Mouse (Mus musculus) stomach, postnatal 0 days (tissue): ENCODE results near the gene 0610009B22Rik. TPM values are rescaled to one million over a fixed set of nuclear protein-coding genes. Genes with fewer than 3 reads are reported as not detected.

Source experiments
- ATAC-seq: fragments of 200-750 bp; cut with Nextera tagmentation; 2 replicates; pipeline ENCODE4 v1.8.0; 2017; ENCODE audit not compliant: low FRiP score, low TSS enrichment
- DNase-seq: peaks from one replicate; pipeline ENCODE4 v3.0.0-alpha.2; 2016; ENCODE audit warnings: low spot score
- H3K27ac ChIP-seq: fragments of 300-500 bp; sonication (generic); replicated peaks from 2 replicates; pipeline ENCODE4 v1.5.1; 2014; ENCODE audit warnings: mild to moderate bottlenecking, control low read depth
- H3K27me3 ChIP-seq: fragments of 300-500 bp; sonication (generic); 2 replicates; pipeline ENCODE4 v1.6.1; 2014; ENCODE audit warnings: low read length; ENCODE audit not compliant: control insufficient read depth, insufficient read depth
- H3K36me3 ChIP-seq: fragments of 300-500 bp; sonication (generic); 2 replicates; pipeline ENCODE4 v1.6.1; 2014; ENCODE audit warnings: low read length, mixed read lengths; ENCODE audit not compliant: control insufficient read depth, insufficient read depth
- H3K4me1 ChIP-seq: fragments of 300-500 bp; sonication (generic); replicated peaks from 2 replicates; pipeline ENCODE4 v1.6.1; 2014; ENCODE audit warnings: antibody characterized with exemption; ENCODE audit not compliant: control insufficient read depth, insufficient read depth
- H3K4me2 ChIP-seq: fragments of 300-500 bp; sonication (generic); replicated peaks from 2 replicates; pipeline ENCODE4 v1.6.1; 2014; ENCODE audit warnings: low read depth, mild to moderate bottlenecking, control low read depth, moderate library complexity
- H3K4me3 ChIP-seq: fragments of 300-500 bp; sonication (generic); 2 replicates; pipeline ENCODE4 v1.5.1; 2014; ENCODE audit warnings: low read depth, low read length, control low read depth
- H3K9ac ChIP-seq: fragments of 300-500 bp; sonication (generic); 2 replicates; pipeline ENCODE4 v1.6.1; 2014; ENCODE audit warnings: mild to moderate bottlenecking, low read length, control low read depth, mixed read lengths
- H3K9me3 ChIP-seq: fragments of 300-500 bp; sonication (generic); 2 replicates; pipeline ENCODE4 v1.6.1; 2016; ENCODE audit warnings: low read length; ENCODE audit not compliant: control insufficient read depth
- CTCF ChIP-seq: IDR thresholded peaks from 2 replicates; pipeline ENCODE4 v1.5.1; 2016; ENCODE audit warnings: antibody characterized with exemption, low read depth, mild to moderate bottlenecking, moderate library complexity
- EP300 ChIP-seq: optimal IDR thresholded peaks from 2 replicates; pipeline ENCODE3; 2016; ENCODE audit warnings: antibody characterized with exemption
- WGBS: fragments of 180-500 bp; shearing (Covaris S2); extraction: QIAGEN DNeasy Blood & Tissue Kit; methylation state at CpG from one replicate; pipeline ENCODE4 v1.1.7; 2014; 5-methylcytosine and 5-hydroxymethylcytosine counted together
- polyA plus RNA-seq: library from polyadenylated mRNA; unstranded; fragments of >200 nt; fragmentation: Nextera tagmentation; extraction: Ambion mirVana; gene quantifications from 2 replicates; pipeline ENCODE4 v1.2.1, GENCODE M21; 2015

0610009B22Rik gene
- polyA plus RNA-seq, 1 experiment from 2014 or later: 103 TPM

- peak overlapping the region; percentile 97 for H3K4me2 ChIP-seq
- H3K9ac ChIP-seq: peak overlapping the region; percentile 76
- no peaks in the 10 kb centered on the region for H3K27me3 ChIP-seq
- H3K4me3 ChIP-seq: peak overlapping the region; percentile 66
- peak; percentile 5; the same call in 1 of the 2 replicates for TF ChIP-seq CTCF
- TF ChIP-seq EP300: no peak
- H3K36me3 ChIP-seq: no peaks in the 10 kb centered on the region; the same call in 1 of the 2 replicates
- peak overlapping the region; percentile 86 for H3K27ac ChIP-seq
- H3K4me1 ChIP-seq: peaks cover 3% of the 10 kb centered on the region; the same call in 1 of the 2 replicates
- ATAC-seq (peak; percentile 25), DNase-seq (no peak)
- WGBS: 1% methylated on average over 24 of the region's 30 CpGs
- no peaks in the 10 kb centered on the region for H3K9me3 ChIP-seq
Measured at GRCm38 (mm10) chr11:51650261-51650660, 38.4 kb downstream of the 0610009B22Rik start.

DNA sequence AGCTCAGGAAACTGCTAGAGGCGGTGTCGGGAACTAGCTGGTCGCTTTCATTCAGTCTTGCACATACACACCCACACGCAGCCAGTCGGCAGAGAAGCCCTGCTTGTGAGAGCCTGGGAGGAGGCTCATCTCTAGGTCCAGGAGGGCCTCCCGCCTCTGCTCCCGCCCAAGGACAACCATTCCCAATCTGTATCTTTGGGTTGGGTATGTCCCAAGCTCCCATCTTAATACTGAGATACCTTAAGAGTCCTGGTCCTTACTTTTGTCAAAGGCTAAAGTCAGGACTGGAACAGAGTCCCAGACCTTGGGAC lies 38.8 kb downstream of the 0610009B22Rik start:
- Histone ChIP-seq H3K9me3 (no peaks in the 10 kb centered on the region), H3K27me3 (no peaks in the 10 kb centered on the region), H3K9ac (peak overlapping the region; percentile 76), H3K4me1 (peaks cover 3% of the 10 kb centered on the region; the same call in 1 of the 2 replicates), H3K27ac (peak overlapping the region; percentile 86), H3K4me3 (peak overlapping the region; percentile 66), H3K36me3 (no peaks in the 10 kb centered on the region; the same call in 1 of the 2 replicates), H3K4me2 (peak overlapping the region; percentile 97)
- 6% methylated on average over 7 of the region's 7 CpGs for WGBS
- no peak for TF ChIP-seq EP300
- no peak for TF ChIP-seq CTCF
- peak; percentile 47 for DNase-seq
- ATAC-seq: no peak

- DNase-seq: no peak
- H3K4me2 ChIP-seq: peak overlapping the region; percentile 97
- peak overlapping the region; percentile 86 for H3K27ac ChIP-seq
- H3K4me3 ChIP-seq: peak overlapping the region; percentile 66
- no peaks in the 10 kb centered on the region; the same call in 1 of the 2 replicates for H3K36me3 ChIP-seq
- H3K27me3 ChIP-seq: no peaks in the 10 kb centered on the region
- TF ChIP-seq CTCF: no peak
- no peak for TF ChIP-seq EP300
- WGBS: 43% methylated on average over 11 of the region's 11 CpGs
- H3K4me1 ChIP-seq: peaks cover 3% of the 10 kb centered on the region; the same call in 1 of the 2 replicates
- no peaks in the 10 kb centered on the region for H3K9me3 ChIP-seq
- H3K9ac ChIP-seq: peak overlapping the region; percentile 76
- no peak for ATAC-seq
Measured at GRCm38 (mm10) chr11:51649111-51649888, 39.4 kb downstream of the 0610009B22Rik start.

GRCm38 (mm10) chr11:51648566-51648965 lies 40.1 kb downstream of the 0610009B22Rik start:
- no peaks in the 10 kb centered on the region; the same call in 1 of the 2 replicates for H3K36me3 ChIP-seq
- no peaks in the 10 kb centered on the region for H3K9me3 ChIP-seq
- 0 out of 2 replicates have a peak overlapping the region, but pooled peaks have one; percentile 18 for H3K27ac ChIP-seq
- DNase-seq (no peak), ATAC-seq (no peak)
- H3K4me2 ChIP-seq: peak overlapping the region; percentile 97; the same call in 1 of the 2 replicates
- 0 out of 2 replicates have a peak overlapping the region, but pooled peaks have one; percentile 27 for H3K9ac ChIP-seq
- no peak overlapping the region for H3K4me3 ChIP-seq
- H3K27me3 ChIP-seq: no peaks in the 10 kb centered on the region
- no peak for TF ChIP-seq EP300
- no peak for TF ChIP-seq CTCF
- peaks cover 3% of the 10 kb centered on the region; the same call in 1 of the 2 replicates for H3K4me1 ChIP-seq
- WGBS: 24% methylated on average over 3 of the region's 3 CpGs

GRCm38 (mm10) chr11:51646751-51647667 lies 41.7 kb downstream of the 0610009B22Rik start:
- no peak overlapping the region for H3K4me3 ChIP-seq

More at GRCm38 (mm10) chr11:51646751-51647667, 41.7 kb downstream of the 0610009B22Rik start:
- no peak overlapping the region for H3K9ac ChIP-seq
- H3K4me2 ChIP-seq: peak overlapping the region; percentile 11; the same call in 1 of the 2 replicates
- peaks cover 3% of the 10 kb centered on the region; the same call in 1 of the 2 replicates for H3K4me1 ChIP-seq
- H3K27ac ChIP-seq: peak overlapping the region; percentile 63
- 65% methylated on average over 15 of the region's 15 CpGs for WGBS
- DNase-seq (peak; percentile 49), ATAC-seq (0 out of 2 replicates have a peak, but pooled peaks have one; percentile 18)
- TF ChIP-seq CTCF: no peak
- TF ChIP-seq EP300: no peak
- H3K9me3 ChIP-seq: no peaks in the 10 kb centered on the region
- H3K27me3 ChIP-seq: no peaks in the 10 kb centered on the region
- no peaks in the 10 kb centered on the region; the same call in 1 of the 2 replicates for H3K36me3 ChIP-seq
